Mouse (Mus musculus) midbrain, embryonic 13.5 days (tissue): Measurements from ENCODE around the gene Arid1a. TPM values are rescaled to one million over a fixed set of nuclear protein-coding genes. Genes with fewer than 3 reads are reported as not detected.
A peak's percentile ranks its signal among the peaks of the same experiment; 100 is the strongest.

Source experiments
- ATAC-seq: fragments of 200-750 bp; cut with Nextera tagmentation; 2 replicates; pipeline ENCODE4 v1.8.0; 2017; ENCODE audit warnings: mild to moderate bottlenecking, moderate TSS enrichment, moderate library complexity
- H3K27ac ChIP-seq: fragments of 300-500 bp; sonication (generic); 2 replicates; pipeline ENCODE4 v1.5.1; 2015; ENCODE audit warnings: inconsistent platforms, mild to moderate bottlenecking, moderate library complexity
- H3K27me3 ChIP-seq: fragments of 300-500 bp; sonication (generic); 2 replicates; pipeline ENCODE4 v1.6.1; 2015; ENCODE audit warnings: mild to moderate bottlenecking, inconsistent platforms
- H3K36me3 ChIP-seq: fragments of 300-500 bp; sonication (generic); 2 replicates; pipeline ENCODE4 v1.6.1; 2015; ENCODE audit warnings: mild to moderate bottlenecking, inconsistent platforms
- H3K4me1 ChIP-seq: fragments of 300-500 bp; sonication (generic); replicated peaks from 2 replicates; pipeline ENCODE4 v1.6.1; 2015; ENCODE audit warnings: inconsistent platforms
- H3K4me2 ChIP-seq: fragments of 300-500 bp; sonication (generic); replicated peaks from 2 replicates; pipeline ENCODE4 v1.6.1; 2015; ENCODE audit warnings: moderate library complexity, mild to moderate bottlenecking, inconsistent platforms
- H3K4me3 ChIP-seq: fragments of 300-500 bp; sonication (generic); replicated peaks from 2 replicates; pipeline ENCODE4 v1.5.1; 2015; ENCODE audit warnings: mild to moderate bottlenecking, inconsistent platforms
- H3K9ac ChIP-seq: fragments of 300-500 bp; sonication (generic); replicated peaks from 2 replicates; pipeline ENCODE4 v1.6.1; 2015; ENCODE audit warnings: mild to moderate bottlenecking, inconsistent platforms
- H3K9me3 ChIP-seq: fragments of 300-500 bp; sonication (generic); 2 replicates; pipeline ENCODE4 v1.6.1; 2016; ENCODE audit warnings: mild to moderate bottlenecking, inconsistent platforms
- WGBS: fragments of 180-500 bp; shearing (Covaris S2); methylation state at CpG from one replicate; pipeline ENCODE4 v1.1.7; 2015; 5-methylcytosine and 5-hydroxymethylcytosine counted together
- polyA plus RNA-seq: library from polyadenylated mRNA; unstranded; fragments of >200 nt; fragmentation: Nextera tagmentation; extraction: Ambion mirVana; gene quantifications from 2 replicates; pipeline ENCODE4 v1.2.1, GENCODE M21; 2015

Arid1a gene
- polyA plus RNA-seq, 1 experiment from 2014 or later: 47.1 TPM

DNA sequence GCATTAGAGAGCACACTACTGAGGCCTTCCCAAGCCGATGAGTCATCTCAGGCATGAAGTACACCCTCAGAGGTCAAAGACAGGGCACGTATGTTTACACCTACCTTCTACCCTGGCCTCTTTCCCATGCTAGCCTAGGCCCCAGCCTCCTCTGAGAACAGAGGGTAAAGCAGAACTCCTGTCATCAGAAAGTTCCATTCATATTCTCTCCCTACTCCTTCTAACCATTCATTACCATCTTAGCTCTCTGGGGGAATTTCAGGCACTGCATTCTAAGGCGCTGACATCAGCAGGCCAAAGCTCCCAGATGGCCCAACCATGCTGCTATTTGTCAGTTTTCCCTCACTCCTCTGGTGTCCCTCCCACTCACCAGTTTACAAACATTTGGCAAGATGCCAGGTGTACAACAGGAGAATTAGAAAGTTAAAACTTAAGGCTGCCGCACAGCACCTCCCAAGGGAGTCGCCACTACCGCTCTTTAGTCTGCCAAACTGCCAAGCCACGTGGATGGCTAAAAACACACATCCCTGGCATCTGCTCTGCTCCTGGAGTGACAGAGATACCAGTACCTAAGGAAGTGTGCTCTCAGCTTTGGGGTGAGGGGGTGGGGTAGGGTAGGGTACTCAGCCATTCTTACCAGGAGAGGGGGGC lies 68.0 kb downstream of the Arid1a start:
- no peak for ATAC-seq
- H3K27ac ChIP-seq: no peak overlapping the region
- WGBS: 75% methylated on average over 7 of the region's 7 CpGs

DNA sequence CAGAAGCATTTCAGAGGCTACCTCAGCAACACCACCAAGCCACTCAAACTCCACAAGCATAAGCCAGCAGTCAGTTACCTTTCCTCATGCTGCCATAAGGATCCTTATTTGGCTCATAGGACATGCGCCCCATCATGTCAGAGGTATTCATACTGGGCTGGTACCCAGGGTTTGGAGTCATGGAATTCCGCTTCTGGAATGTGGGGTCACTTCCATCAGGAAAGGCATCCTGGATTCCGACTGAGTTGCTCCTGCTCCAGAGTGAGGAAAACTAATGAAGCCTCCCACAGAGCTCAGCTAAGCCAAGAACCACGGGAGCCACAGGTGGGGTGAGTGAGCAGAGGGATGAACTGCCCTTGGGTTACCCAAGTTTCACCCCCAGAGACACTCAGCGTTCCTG lies 69.4 kb downstream of the Arid1a start:
- Histone ChIP-seq H3K36me3 (peaks cover 99% of the 10 kb centered on the region), H3K9me3 (no peaks in the 10 kb centered on the region), H3K9ac (no peak overlapping the region), H3K4me1 (peaks cover 7% of the 10 kb centered on the region; the same call in 1 of the 2 replicates), H3K4me2 (no peak overlapping the region), H3K27ac (no peak overlapping the region), H3K27me3 (no peaks in the 10 kb centered on the region), H3K4me3 (no peak overlapping the region)
- no peak for ATAC-seq
- 85% methylated on average over 5 of the region's 5 CpGs for WGBS

More for the DNA sequence above, 68.0 kb downstream of the Arid1a start:
- Histone ChIP-seq H3K4me3 (no peak overlapping the region), H3K4me2 (no peak overlapping the region), H3K36me3 (peaks cover 100% of the 10 kb centered on the region), H3K9me3 (no peaks in the 10 kb centered on the region), H3K9ac (no peak overlapping the region), H3K27me3 (no peaks in the 10 kb centered on the region), H3K4me1 (peaks cover 7% of the 10 kb centered on the region; the same call in 1 of the 2 replicates)

DNA sequence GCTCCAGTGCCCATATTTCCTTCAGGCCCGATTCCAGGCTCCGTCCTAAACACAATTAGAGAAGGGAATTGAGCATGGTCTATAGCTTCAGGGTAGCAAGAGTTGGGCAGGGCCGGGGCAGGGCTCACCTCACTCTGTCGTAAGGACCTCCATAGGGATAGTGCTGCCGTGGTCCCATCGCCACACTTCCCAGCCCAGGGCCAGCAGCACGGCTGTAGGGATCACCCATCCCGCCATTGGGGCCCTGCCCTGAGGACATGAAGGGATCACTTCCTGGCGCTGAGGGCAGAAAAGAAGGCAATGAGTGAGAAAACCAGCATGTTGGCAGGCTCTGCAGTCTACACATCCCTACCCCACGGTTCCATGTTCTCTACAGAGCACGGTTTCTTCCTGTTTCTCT lies 70.1 kb downstream of the Arid1a start:
- H3K27me3 ChIP-seq: no peaks in the 10 kb centered on the region
- no peak overlapping the region for H3K9ac ChIP-seq
- H3K9me3 ChIP-seq: no peaks in the 10 kb centered on the region
- 93% methylated on average over 11 of the region's 11 CpGs for WGBS
- 0 out of 2 replicates have a peak, but pooled peaks have one; percentile 37 for ATAC-seq
- H3K4me2 ChIP-seq: no peak overlapping the region
- H3K4me1 ChIP-seq: peaks cover 7% of the 10 kb centered on the region; the same call in 1 of the 2 replicates
- peaks cover 99% of the 10 kb centered on the region for H3K36me3 ChIP-seq
- no peak overlapping the region for H3K27ac ChIP-seq
- H3K4me3 ChIP-seq: no peak overlapping the region

DNA sequence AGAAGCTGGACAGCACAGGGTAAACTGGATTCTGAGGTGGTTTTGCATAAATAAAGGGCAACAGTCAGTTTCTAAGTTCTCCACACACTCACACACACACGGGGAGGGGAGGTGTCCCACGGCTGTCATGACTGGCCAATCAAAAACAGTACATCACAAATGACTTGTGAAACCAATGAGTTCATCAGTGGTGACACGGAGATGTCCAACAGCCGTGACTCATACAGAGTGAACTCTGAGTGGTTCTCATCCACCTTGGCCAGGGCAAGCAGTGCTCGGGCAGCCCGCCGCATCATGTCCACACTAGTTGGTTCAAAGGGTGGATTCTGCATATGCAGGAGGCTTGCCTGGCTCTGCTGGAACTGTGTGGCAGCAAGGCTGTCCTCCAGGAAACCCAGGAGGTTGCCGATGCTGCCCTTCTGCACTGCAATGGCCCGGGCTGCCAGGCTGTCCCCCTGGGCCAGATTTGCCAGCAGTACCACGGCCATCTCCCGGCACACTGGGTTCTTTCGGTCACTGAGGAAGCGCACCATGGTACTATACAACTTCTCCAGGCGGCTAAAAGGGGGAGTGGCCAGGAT lies 76.3 kb downstream of the Arid1a start:
- Histone ChIP-seq H3K9ac (no peak overlapping the region), H3K27me3 (no peaks in the 10 kb centered on the region), H3K4me1 (peaks cover 18% of the 10 kb centered on the region), H3K4me3 (no peak overlapping the region), H3K36me3 (peaks cover 64% of the 10 kb centered on the region), H3K27ac (no peak overlapping the region), H3K4me2 (no peak overlapping the region), H3K9me3 (no peaks in the 10 kb centered on the region)
- WGBS: 85% methylated on average over 14 of the region's 14 CpGs
- ATAC-seq: no peak

DNA sequence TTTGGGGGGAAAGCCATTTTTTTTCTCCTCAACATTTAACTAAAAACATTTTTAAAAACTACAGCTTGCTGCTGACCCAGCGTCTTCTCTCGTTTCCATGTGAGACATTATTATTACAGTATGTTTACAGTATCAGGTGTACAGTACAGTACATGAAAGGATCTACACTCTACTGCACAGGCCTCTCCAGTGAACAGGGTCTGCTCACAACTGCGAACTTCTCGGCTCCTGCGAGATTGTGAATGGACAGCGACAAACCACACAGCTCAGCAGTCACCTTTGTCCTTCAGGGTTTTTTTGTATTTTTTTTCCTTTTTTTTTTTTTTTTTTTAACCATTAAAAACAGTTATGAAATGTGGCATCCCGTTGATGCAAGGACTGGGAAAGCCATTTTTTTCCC lies 76.9 kb downstream of the Arid1a start:
- no peak overlapping the region for H3K9ac ChIP-seq
- no peak overlapping the region for H3K4me3 ChIP-seq
- no peaks in the 10 kb centered on the region for H3K9me3 ChIP-seq
- peaks cover 20% of the 10 kb centered on the region for H3K4me1 ChIP-seq
- H3K36me3 ChIP-seq: peaks cover 58% of the 10 kb centered on the region
- H3K27me3 ChIP-seq: no peaks in the 10 kb centered on the region
- WGBS: 93% methylated on average over 7 of the region's 7 CpGs
- ATAC-seq: no peak
- H3K4me2 ChIP-seq: no peak overlapping the region
- H3K27ac ChIP-seq: no peak overlapping the region

DNA sequence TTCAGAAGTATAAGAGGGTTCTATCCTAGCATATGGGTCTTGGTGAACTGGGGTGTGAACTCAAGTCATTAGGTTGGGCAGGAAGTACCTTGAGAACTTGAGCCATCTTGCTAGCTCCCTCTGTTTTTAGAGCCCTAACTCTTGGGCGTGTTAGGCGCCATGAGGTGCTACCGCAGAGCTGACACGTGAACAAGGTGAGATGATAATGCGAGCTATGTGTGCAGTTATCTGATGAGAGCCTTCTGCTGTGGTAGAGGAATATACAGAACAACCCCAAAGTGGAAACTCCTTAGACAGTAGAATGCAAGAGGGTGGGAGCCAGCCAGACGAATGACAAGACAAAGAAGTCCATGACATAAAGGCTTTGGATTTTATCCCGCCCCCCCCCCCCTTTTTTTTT lies 79.3 kb downstream of the Arid1a start:
- 77% methylated on average over 7 of the region's 7 CpGs for WGBS
- no peak overlapping the region for H3K9ac ChIP-seq
- no peak overlapping the region for H3K27ac ChIP-seq
- no peak overlapping the region for H3K4me3 ChIP-seq
- no peak overlapping the region for H3K4me2 ChIP-seq
- peaks cover 35% of the 10 kb centered on the region for H3K36me3 ChIP-seq
- no peaks in the 10 kb centered on the region for H3K9me3 ChIP-seq
- no peak for ATAC-seq
- no peaks in the 10 kb centered on the region for H3K27me3 ChIP-seq
- H3K4me1 ChIP-seq: peaks cover 34% of the 10 kb centered on the region

DNA sequence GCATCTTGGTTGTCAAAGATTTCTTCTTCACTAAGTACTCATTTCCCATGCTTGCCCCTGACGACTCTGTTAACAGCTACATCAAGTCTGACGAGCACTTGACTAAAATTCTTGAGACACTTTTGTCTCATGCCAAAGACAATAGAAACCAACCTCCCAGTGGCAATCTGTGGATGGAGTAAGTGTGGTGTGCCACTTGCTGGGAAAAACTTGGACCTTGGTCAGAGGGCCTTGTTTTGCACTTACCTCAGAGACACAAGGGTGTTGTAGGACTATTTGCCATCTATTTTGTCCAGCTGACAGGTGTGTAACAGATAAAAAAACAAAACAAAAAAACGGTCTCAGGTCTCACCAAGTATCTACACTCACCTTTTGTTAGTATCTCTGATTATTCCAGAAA lies 80.4 kb downstream of the Arid1a start:
- no peak for ATAC-seq
- Histone ChIP-seq H3K4me1 (peaks cover 41% of the 10 kb centered on the region), H3K27me3 (no peaks in the 10 kb centered on the region), H3K9me3 (no peaks in the 10 kb centered on the region), H3K27ac (peak overlapping the region; percentile 68), H3K4me2 (0 out of 2 replicates have a peak overlapping the region, but pooled peaks have one; percentile 4), H3K36me3 (peaks cover 24% of the 10 kb centered on the region), H3K9ac (no peak overlapping the region), H3K4me3 (no peak overlapping the region)
- 30% methylated on average over 3 of the region's 3 CpGs for WGBS

DNA sequence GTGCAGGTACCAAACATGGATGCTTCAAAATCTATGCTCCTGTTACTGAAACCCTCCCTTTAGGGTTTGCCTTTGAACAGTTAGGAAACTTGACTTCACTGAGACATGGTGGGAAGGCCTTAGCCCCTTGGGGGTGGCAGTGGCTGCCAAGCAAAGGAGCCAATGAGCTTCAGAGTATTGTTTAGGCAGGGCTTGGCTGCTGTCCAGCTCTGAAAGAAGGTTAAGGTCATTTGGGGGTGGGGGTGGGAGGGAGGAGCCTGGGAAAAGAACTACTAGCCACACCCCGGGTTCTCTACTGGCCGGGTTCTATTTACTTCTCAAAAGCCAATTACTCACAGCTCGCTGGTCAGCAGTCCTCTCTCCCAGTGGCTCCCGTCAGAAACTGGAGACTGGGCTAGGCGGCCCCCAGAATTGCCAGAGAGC lies 81.0 kb downstream of the Arid1a start:
- Histone ChIP-seq H3K9ac (no peak overlapping the region), H3K27me3 (no peaks in the 10 kb centered on the region), H3K36me3 (peaks cover 18% of the 10 kb centered on the region), H3K27ac (peak overlapping the region; percentile 68), H3K4me3 (no peak overlapping the region), H3K9me3 (no peaks in the 10 kb centered on the region), H3K4me2 (0 out of 2 replicates have a peak overlapping the region, but pooled peaks have one; percentile 4), H3K4me1 (peaks cover 46% of the 10 kb centered on the region)
- 0% methylated on average over 5 of the region's 5 CpGs for WGBS
- ATAC-seq: peak; percentile 11; the same call in 1 of the 2 replicates

DNA sequence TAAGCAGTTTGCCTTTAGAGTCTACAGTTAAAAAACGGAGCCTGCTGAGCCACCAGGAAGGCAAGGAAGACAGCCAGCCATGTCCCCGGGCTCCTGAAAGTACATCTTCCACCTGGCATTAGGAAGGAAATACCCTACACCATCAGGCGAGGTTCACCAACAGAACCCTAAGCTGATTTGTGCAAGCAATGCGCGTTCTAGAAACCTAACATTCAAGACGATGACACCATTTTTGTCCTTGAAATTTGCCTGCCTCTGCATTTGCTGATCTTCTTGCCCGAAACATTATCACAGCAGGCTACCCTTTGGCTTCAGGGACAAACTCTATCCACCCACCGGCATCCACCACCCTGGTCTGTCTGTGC lies 82.3 kb downstream of the Arid1a start:
- Histone ChIP-seq H3K9me3 (no peaks in the 10 kb centered on the region), H3K9ac (no peak overlapping the region), H3K4me3 (no peak overlapping the region), H3K4me1 (peaks cover 55% of the 10 kb centered on the region), H3K4me2 (no peak overlapping the region), H3K27me3 (no peaks in the 10 kb centered on the region), H3K36me3 (peaks cover 6% of the 10 kb centered on the region), H3K27ac (peak overlapping the region; percentile 25; the same call in 1 of the 2 replicates)
- ATAC-seq: no peak
- 79% methylated on average over 8 of the region's 8 CpGs for WGBS

DNA sequence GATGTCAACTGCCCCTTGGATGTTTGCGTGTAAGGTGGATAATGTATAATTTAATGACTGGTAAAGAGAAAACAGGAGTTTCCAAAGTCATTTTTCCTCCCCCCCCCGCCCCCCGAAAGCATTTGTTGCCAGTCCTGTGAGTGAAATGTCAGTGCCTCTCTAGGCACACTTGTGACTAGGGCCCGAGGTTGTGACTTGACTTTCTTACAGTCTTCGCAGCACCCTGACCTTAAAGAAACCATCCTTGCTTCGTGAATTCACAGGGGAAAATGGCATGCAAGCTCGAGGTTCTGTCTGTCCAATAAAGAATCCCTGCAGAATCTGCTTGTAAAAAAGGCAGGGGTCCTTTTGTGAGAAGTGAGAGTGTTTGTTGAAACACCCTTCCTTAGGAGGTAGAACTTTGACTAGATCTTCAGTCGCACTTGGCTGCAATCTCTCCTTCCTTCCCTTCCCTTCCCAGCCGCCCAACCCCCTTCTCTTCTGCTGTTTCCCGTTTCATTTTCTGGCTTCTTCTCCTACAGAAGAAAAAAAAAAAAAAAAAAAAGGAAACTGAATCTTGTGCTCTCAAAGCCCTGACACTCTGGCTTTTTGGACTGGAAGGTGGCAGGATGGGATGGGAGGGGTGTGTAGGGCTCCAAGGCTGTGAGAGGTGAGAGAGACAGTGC lies 82.8 kb downstream of the Arid1a start:
- H3K27me3 ChIP-seq: no peaks in the 10 kb centered on the region
- peak overlapping the region; percentile 79; the same call in 1 of the 2 replicates for H3K4me2 ChIP-seq
- peaks cover 5% of the 10 kb centered on the region; the same call in 1 of the 2 replicates for H3K36me3 ChIP-seq
- ATAC-seq: no peak
- H3K9ac ChIP-seq: peak overlapping the region; percentile 85; the same call in 1 of the 2 replicates
- no peaks in the 10 kb centered on the region for H3K9me3 ChIP-seq
- H3K27ac ChIP-seq: no peak overlapping the region
- H3K4me1 ChIP-seq: peaks cover 55% of the 10 kb centered on the region
- WGBS: 44% methylated on average over 10 of the region's 10 CpGs
- H3K4me3 ChIP-seq: no peak overlapping the region

DNA sequence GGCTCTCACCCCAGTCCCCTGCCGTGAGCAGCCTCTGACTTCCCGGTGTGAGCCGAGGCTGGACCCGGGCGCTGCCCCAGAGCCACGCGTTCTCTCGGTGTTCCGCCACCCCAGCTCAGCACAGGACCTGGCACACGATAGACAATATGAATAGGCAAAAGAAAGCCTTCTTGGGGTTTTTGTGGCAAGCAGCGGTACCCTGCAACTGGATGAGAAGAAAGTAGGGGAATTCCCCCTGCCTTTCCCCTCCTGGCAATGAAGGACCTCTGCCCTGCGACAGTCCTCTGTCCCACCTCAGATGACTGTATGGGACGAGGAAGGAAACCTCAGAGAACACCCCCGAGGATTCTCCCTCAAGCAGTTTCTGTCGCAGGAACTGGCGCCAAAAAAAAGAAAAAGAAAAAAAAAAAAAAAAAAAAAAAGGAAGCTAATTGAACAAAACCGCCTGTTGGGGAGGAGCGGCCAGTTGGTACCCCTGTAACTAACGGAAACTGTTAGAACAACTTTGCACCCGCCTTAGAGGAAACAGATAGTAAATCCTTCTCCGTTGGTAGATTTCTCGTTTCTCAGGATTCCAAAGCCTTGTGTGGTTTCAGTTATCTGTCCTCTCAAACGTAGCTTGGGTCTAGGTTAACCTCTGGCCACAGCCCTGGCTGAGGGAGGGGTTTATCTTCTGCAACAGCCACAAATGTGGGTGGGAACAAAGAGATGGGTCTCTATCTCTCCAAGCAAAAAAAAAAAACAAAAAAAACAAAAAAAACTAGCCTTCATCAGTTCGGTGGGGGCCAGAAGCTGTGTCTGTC lies 83.5 kb downstream of the Arid1a start:
- H3K36me3 ChIP-seq: peaks cover 8% of the 10 kb centered on the region
- no peak; the same call in 1 of the 2 replicates for ATAC-seq
- H3K27me3 ChIP-seq: no peaks in the 10 kb centered on the region
- H3K4me3 ChIP-seq: peak overlapping the region; percentile 70
- peak overlapping the region; percentile 79 for H3K4me2 ChIP-seq
- WGBS: 5% methylated on average over 24 of the region's 24 CpGs
- H3K27ac ChIP-seq: peak overlapping the region; percentile 96
- peak overlapping the region; percentile 85 for H3K9ac ChIP-seq
- no peaks in the 10 kb centered on the region for H3K9me3 ChIP-seq
- peaks cover 55% of the 10 kb centered on the region for H3K4me1 ChIP-seq
